ENCODE assay signal across 8 mouse cellular contexts in genomic region chr15:41162793-41163192, GRCm38 (mm10).
DNase-seq lines count a peak whose midpoint lies in the region; ATAC-seq lines count a peak whose summit lies in the region.

No protein-coding gene starts in this region.

- H3K4me3 ChIP-seq in midbrain, embryonic 10.5 days: no peak overlapping the region
- no peak overlapping the region for H3K4me3 ChIP-seq in midbrain, embryonic 16.5 days (ENCODE audit: low read depth, low read length)
- peak overlapping the region; percentile 18; the same call in 1 of the 2 replicates for H3K4me3 ChIP-seq in embryonic facial prominence, embryonic 15.5 days (replicated peaks)
- no peak overlapping the region for H3K4me3 ChIP-seq in hindbrain, embryonic 15.5 days
- H3K4me3 ChIP-seq in midbrain, embryonic 14.5 days (replicated peaks; ENCODE audit: low read depth, low read length): no peak overlapping the region

- 7% methylated on average over 8 of the region's 8 CpGs for WGBS in midbrain, embryonic 10.5 days
- 3% methylated on average over 8 of the region's 8 CpGs for WGBS in midbrain, embryonic 16.5 days
- 3% methylated on average over 8 of the region's 8 CpGs for WGBS in embryonic facial prominence, embryonic 15.5 days
- WGBS in hindbrain, embryonic 15.5 days: 5% methylated on average over 8 of the region's 8 CpGs
- 4% methylated on average over 8 of the region's 8 CpGs for WGBS in midbrain, embryonic 14.5 days

- no peak overlapping the region for H3K27ac ChIP-seq in midbrain, embryonic 10.5 days (replicated peaks)
- no peak overlapping the region for H3K27ac ChIP-seq in midbrain, embryonic 16.5 days (ENCODE audit: low read length)
- H3K27ac ChIP-seq in embryonic facial prominence, embryonic 15.5 days (replicated peaks): peak overlapping the region; percentile 56; the same call in 1 of the 2 replicates
- H3K27ac ChIP-seq in hindbrain, embryonic 15.5 days (replicated peaks): no peak overlapping the region
- no peak overlapping the region for H3K27ac ChIP-seq in midbrain, embryonic 14.5 days (replicated peaks; ENCODE audit: low read depth, low read length)

- H3K4me1 ChIP-seq in midbrain, embryonic 10.5 days: no peaks in the 10 kb centered on the region
- H3K4me1 ChIP-seq in midbrain, embryonic 16.5 days (ENCODE audit: control insufficient read depth, insufficient read depth, low read length): peaks cover 2% of the 10 kb centered on the region; the same call in 1 of the 2 replicates
- 0 out of 2 replicates have a peak, but pooled peaks cover 4% of the 10 kb centered on the region for H3K4me1 ChIP-seq in embryonic facial prominence, embryonic 15.5 days
- 0 out of 2 replicates have a peak, but pooled peaks cover 4% of the 10 kb centered on the region for H3K4me1 ChIP-seq in hindbrain, embryonic 15.5 days (replicated peaks)
- no peaks in the 10 kb centered on the region for H3K4me1 ChIP-seq in midbrain, embryonic 14.5 days (ENCODE audit: control insufficient read depth, insufficient read depth, low read length)

- ATAC-seq in midbrain, embryonic 16.5 days: no peak
- ATAC-seq in embryonic facial prominence, embryonic 15.5 days (ENCODE audit: insufficient number of reproducible peaks, low FRiP score, low TSS enrichment, low read depth): no peak
- no peak for ATAC-seq in hindbrain, embryonic 15.5 days (ENCODE audit: low FRiP score, low read depth)
- no peak for ATAC-seq in midbrain, embryonic 14.5 days (ENCODE audit: low FRiP score, low TSS enrichment)

- peak; percentile 34 for DNase-seq in midbrain, embryonic 10.5 days (ENCODE audit: low spot score)
- peak; percentile 56 for DNase-seq in adrenal gland, postnatal 14 days
- DNase-seq in left cerebral cortex, adult 18-20 months (ENCODE audit: low spot score in 2 of 2): peak; percentile 57 to 69
- DNase-seq in midbrain, embryonic 14.5 days: peak; percentile 89
- DNase-seq in thymus, postnatal 4 days: peak; percentile 50

- H3K27me3 ChIP-seq in midbrain, embryonic 10.5 days (ENCODE audit: low read depth, poor library complexity, severe bottlenecking): no peaks in the 10 kb centered on the region
- H3K27me3 ChIP-seq in midbrain, embryonic 16.5 days (ENCODE audit: control insufficient read depth, insufficient read depth, low read depth, low read length): no peaks in the 10 kb centered on the region
- H3K27me3 ChIP-seq in embryonic facial prominence, embryonic 15.5 days: no peaks in the 10 kb centered on the region
- no peaks in the 10 kb centered on the region for H3K27me3 ChIP-seq in hindbrain, embryonic 15.5 days
- no peaks in the 10 kb centered on the region for H3K27me3 ChIP-seq in midbrain, embryonic 14.5 days (ENCODE audit: control insufficient read depth, insufficient read depth, low read length)

- H3K36me3 ChIP-seq in midbrain, embryonic 10.5 days: no peaks in the 10 kb centered on the region
- H3K36me3 ChIP-seq in midbrain, embryonic 16.5 days (ENCODE audit: control insufficient read depth, insufficient read depth, low read length): no peaks in the 10 kb centered on the region
- no peaks in the 10 kb centered on the region for H3K36me3 ChIP-seq in embryonic facial prominence, embryonic 15.5 days
- H3K36me3 ChIP-seq in hindbrain, embryonic 15.5 days: no peaks in the 10 kb centered on the region
- H3K36me3 ChIP-seq in midbrain, embryonic 14.5 days (ENCODE audit: control insufficient read depth, insufficient read depth, low read length): no peaks in the 10 kb centered on the region

- H3K9me3 ChIP-seq in midbrain, embryonic 10.5 days (replicated peaks): no peaks in the 10 kb centered on the region
- no peaks in the 10 kb centered on the region for H3K9me3 ChIP-seq in midbrain, embryonic 16.5 days (replicated peaks; ENCODE audit: control insufficient read depth, low read length, poor library complexity, severe bottlenecking)
- H3K9me3 ChIP-seq in embryonic facial prominence, embryonic 15.5 days (replicated peaks): no peaks in the 10 kb centered on the region
- no peaks in the 10 kb centered on the region for H3K9me3 ChIP-seq in hindbrain, embryonic 15.5 days
- no peaks in the 10 kb centered on the region for H3K9me3 ChIP-seq in midbrain, embryonic 14.5 days (ENCODE audit: control insufficient read depth, low read length)

- H3K9ac ChIP-seq in midbrain, embryonic 16.5 days (ENCODE audit: low read depth, low read length): no peak overlapping the region
- no peak overlapping the region for H3K9ac ChIP-seq in embryonic facial prominence, embryonic 15.5 days
- no peak overlapping the region for H3K9ac ChIP-seq in hindbrain, embryonic 15.5 days
- no peak overlapping the region for H3K9ac ChIP-seq in midbrain, embryonic 14.5 days (replicated peaks; ENCODE audit: low read length)

- no peak overlapping the region for H3K4me2 ChIP-seq in midbrain, embryonic 16.5 days (ENCODE audit: low read length)
- H3K4me2 ChIP-seq in embryonic facial prominence, embryonic 15.5 days (replicated peaks): peak overlapping the region; percentile 29
- peak overlapping the region; percentile 32 for H3K4me2 ChIP-seq in hindbrain, embryonic 15.5 days
- H3K4me2 ChIP-seq in midbrain, embryonic 14.5 days (ENCODE audit: low read length): no peak overlapping the region

Comparison
In these comparisons a context has a peak if more than half of its experiments do, and no peak if none do; other contexts are left out.
1. DNase-seq: peak in every context shown above with its lines; median percentile 89 in midbrain, embryonic 14.5 days; 63 in left cerebral cortex, adult 18-20 months; 56 in adrenal gland, postnatal 14 days; 50 in thymus, postnatal 4 days; 34 in midbrain, embryonic 10.5 days.
2. H3K4me2 ChIP-seq: peak in embryonic facial prominence, embryonic 15.5 days (single experiment) and hindbrain, embryonic 15.5 days (single experiment); none in midbrain, embryonic 16.5 days (single experiment) and midbrain, embryonic 14.5 days (single experiment).